Mouse (Mus musculus): ENCODE data around the gene Adh6b. TPM values are rescaled to one million over a fixed set of nuclear protein-coding genes. Genes with fewer than 3 reads are reported as not detected.

The Adh6b gene
- not detected for polyA plus RNA-seq (2012; fragmentation: generic; extraction: Trizol)

DNA sequence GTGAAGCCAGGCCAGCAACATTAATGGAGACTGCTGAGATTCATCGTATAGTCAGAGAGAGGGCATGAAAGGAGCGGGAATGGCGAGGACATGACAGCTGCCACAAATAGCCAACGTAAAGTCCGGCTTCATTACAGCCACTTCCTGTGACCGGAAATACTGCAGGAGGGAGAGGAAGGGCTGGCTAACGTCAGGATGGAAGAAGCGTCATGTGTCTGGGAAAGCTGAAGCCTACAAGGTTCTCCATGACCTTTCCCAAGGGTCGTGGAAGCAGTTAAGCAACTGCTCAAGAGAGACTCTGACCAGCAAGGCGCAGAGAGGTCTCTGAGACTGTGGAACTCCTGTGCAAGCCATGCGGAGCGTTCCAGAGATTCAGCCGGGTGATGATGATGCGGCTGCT lies at the start of gene Adh6b:
TSS of gene Adh6b (plus strand) at position 305 of the 400 bp plus-strand sequence.
- TF ChIP-seq TCF3 (IDR thresholded peaks at IDR 0.05; ENCODE audit: insufficient read length, low read depth): no peak
- TF ChIP-seq SRF (IDR thresholded peaks at IDR 0.05; ENCODE audit: control insufficient read depth, insufficient read length, low read depth): no peak
- TF ChIP-seq USF1 (IDR thresholded peaks at IDR 0.05; ENCODE audit: low read depth): no peak
- TF ChIP-seq CEBPB (IDR thresholded peaks at IDR 0.05; ENCODE audit: insufficient read depth, poor library complexity, severe bottlenecking): no peak
- TF ChIP-seq POLR2AphosphoS2 (IDR thresholded peaks at IDR 0.05; ENCODE audit: insufficient read length, low read depth): no peak
- no peak for TF ChIP-seq POLR2A (IDR thresholded peaks at IDR 0.05; ENCODE audit: insufficient read length, low read depth)
- TF ChIP-seq MYOD1 (IDR thresholded peaks at IDR 0.05; ENCODE audit: control insufficient read depth in 1 of 3, insufficient read length in 2 of 3, low read depth in 2 of 3): no peak
- TF ChIP-seq MAX (IDR thresholded peaks at IDR 0.05; ENCODE audit: low read depth): no peak
- no peak for TF ChIP-seq E2F4 (IDR thresholded peaks at IDR 0.05; ENCODE audit: insufficient read depth)
- no peak for TF ChIP-seq TCF12 (IDR thresholded peaks at IDR 0.05; ENCODE audit: insufficient read depth, poor library complexity, severe bottlenecking)
- H3K36me3 ChIP-seq (ENCODE audit: control insufficient read depth, insufficient read depth): no peaks in the 10 kb centered on the region
- no peak within 1 kb of the TSS for H3K4me3 ChIP-seq
- no peaks in the 10 kb centered on the region for H3K27me3 ChIP-seq (ENCODE audit: control insufficient read depth, insufficient read depth, insufficient read length)
- no peaks in the 10 kb centered on the region for H3K79me2 ChIP-seq (ENCODE audit: control insufficient read depth, insufficient read depth)
- H3K4me2 ChIP-seq (ENCODE audit: low read depth): no peak within 1 kb of the TSS
- no peak within 1 kb of the TSS for H3ac ChIP-seq (ENCODE audit: control insufficient read depth, insufficient read length)

- H3K4me3 ChIP-seq: no peak overlapping the region
- no peaks in the 10 kb centered on the region for H3K36me3 ChIP-seq (ENCODE audit: control insufficient read depth, insufficient read depth)
- TF ChIP-seq CEBPB (IDR thresholded peaks at IDR 0.05; ENCODE audit: insufficient read depth, poor library complexity, severe bottlenecking): no peak
- TF ChIP-seq MAX (IDR thresholded peaks at IDR 0.05; ENCODE audit: low read depth): no peak
- TF ChIP-seq POLR2A (IDR thresholded peaks at IDR 0.05; ENCODE audit: insufficient read length, low read depth): no peak
- TF ChIP-seq E2F4 (IDR thresholded peaks at IDR 0.05; ENCODE audit: insufficient read depth): no peak
- TF ChIP-seq TCF3 (IDR thresholded peaks at IDR 0.05; ENCODE audit: insufficient read length, low read depth): no peak
- TF ChIP-seq USF1 (IDR thresholded peaks at IDR 0.05; ENCODE audit: low read depth): no peak
- no peak for TF ChIP-seq POLR2AphosphoS2 (IDR thresholded peaks at IDR 0.05; ENCODE audit: insufficient read length, low read depth)
- no peak for TF ChIP-seq TCF12 (IDR thresholded peaks at IDR 0.05; ENCODE audit: insufficient read depth, poor library complexity, severe bottlenecking)
- H3K79me2 ChIP-seq (ENCODE audit: control insufficient read depth, insufficient read depth): no peaks in the 10 kb centered on the region
- H3K4me2 ChIP-seq (ENCODE audit: low read depth): no peak overlapping the region
- no peak overlapping the region for H3ac ChIP-seq (ENCODE audit: control insufficient read depth, insufficient read length)
- peaks cover 11% of the 10 kb centered on the region for H3K27me3 ChIP-seq (ENCODE audit: control insufficient read depth, insufficient read depth, insufficient read length)
These were observed 48.2 kb upstream of the Adh6b start for GRCm38 (mm10) chr3:138293298-138293895.

DNA sequence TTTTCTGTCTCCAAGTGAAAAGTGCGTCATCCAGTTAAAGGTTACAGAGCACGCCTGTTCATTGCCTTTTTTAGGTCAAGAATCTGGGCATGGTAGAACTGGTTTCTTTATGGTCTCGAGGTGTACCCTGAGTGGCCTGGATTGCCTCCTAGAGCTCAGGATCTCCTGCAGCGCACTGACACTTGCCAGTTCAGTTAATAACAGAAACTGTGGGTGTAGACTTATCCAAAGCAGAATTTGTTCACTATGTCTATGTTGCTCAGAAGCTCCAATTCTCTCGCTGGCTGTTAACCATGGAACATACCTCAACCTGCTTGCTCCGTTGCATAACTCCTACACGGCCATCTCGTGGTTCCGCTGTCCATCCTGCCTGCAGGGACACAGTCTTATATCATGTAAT lies 41.4 kb upstream of the Adh6b start:
- Histone ChIP-seq H3ac (ENCODE audit: control insufficient read depth, insufficient read length) (no peak overlapping the region), H3K27me3 (ENCODE audit: control insufficient read depth, insufficient read depth, insufficient read length) (no peaks in the 10 kb centered on the region), H3K36me3 (ENCODE audit: control insufficient read depth, insufficient read depth) (no peaks in the 10 kb centered on the region), H3K4me3 (no peak overlapping the region), H3K4me2 (ENCODE audit: low read depth) (no peak overlapping the region), H3K79me2 (ENCODE audit: control insufficient read depth, insufficient read depth) (no peaks in the 10 kb centered on the region)
- no peak for TF ChIP-seq TCF3 (IDR thresholded peaks at IDR 0.05; ENCODE audit: insufficient read length, low read depth)
- TF ChIP-seq POLR2A (IDR thresholded peaks at IDR 0.05; ENCODE audit: insufficient read length, low read depth): no peak
- TF ChIP-seq MYOG (IDR thresholded peaks at IDR 0.05; ENCODE audit: control insufficient read depth in 1 of 3, insufficient read depth in 1 of 3, insufficient read length in 2 of 3, low read depth in 2 of 3): no peak
- no peak for TF ChIP-seq MYOD1 (IDR thresholded peaks at IDR 0.05; ENCODE audit: control insufficient read depth in 1 of 3, insufficient read length in 2 of 3, low read depth in 2 of 3)
- TF ChIP-seq CEBPB (IDR thresholded peaks at IDR 0.05; ENCODE audit: insufficient read depth, poor library complexity, severe bottlenecking): no peak
- TF ChIP-seq SRF (IDR thresholded peaks at IDR 0.05; ENCODE audit: control insufficient read depth, insufficient read length, low read depth): no peak
- TF ChIP-seq E2F4 (IDR thresholded peaks at IDR 0.05; ENCODE audit: insufficient read depth): no peak
- no peak for TF ChIP-seq MAX (IDR thresholded peaks at IDR 0.05; ENCODE audit: low read depth)
- TF ChIP-seq REST (IDR thresholded peaks at IDR 0.05; ENCODE audit: insufficient read depth, insufficient read length): no peak
- no peak for TF ChIP-seq TCF12 (IDR thresholded peaks at IDR 0.05; ENCODE audit: insufficient read depth, poor library complexity, severe bottlenecking)
- TF ChIP-seq USF1 (IDR thresholded peaks at IDR 0.05; ENCODE audit: low read depth): no peak

DNA sequence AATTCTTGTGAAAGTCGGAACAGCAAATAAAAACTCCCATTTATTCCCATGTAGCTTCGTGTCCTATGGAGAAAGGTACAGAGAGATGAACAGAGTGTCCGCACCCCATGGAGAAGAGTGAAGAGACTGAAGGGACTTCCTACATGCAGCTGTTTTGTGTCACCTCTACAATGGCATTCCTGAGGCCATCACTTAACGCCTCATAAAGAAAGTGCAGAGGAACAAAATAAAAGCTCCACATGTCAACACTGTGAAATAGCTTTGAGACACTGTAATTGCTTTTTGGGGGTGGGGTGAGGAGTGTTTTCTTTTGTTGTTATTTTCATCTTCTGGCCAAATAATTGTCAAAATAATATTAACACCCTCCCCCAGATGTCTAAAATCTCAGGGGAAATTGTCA lies 38.9 kb upstream of the Adh6b start:
- no peaks in the 10 kb centered on the region for H3K36me3 ChIP-seq (ENCODE audit: control insufficient read depth, insufficient read depth)
- H3K4me2 ChIP-seq (ENCODE audit: low read depth): no peak overlapping the region
- H3K79me2 ChIP-seq (ENCODE audit: control insufficient read depth, insufficient read depth): no peaks in the 10 kb centered on the region

DNA sequence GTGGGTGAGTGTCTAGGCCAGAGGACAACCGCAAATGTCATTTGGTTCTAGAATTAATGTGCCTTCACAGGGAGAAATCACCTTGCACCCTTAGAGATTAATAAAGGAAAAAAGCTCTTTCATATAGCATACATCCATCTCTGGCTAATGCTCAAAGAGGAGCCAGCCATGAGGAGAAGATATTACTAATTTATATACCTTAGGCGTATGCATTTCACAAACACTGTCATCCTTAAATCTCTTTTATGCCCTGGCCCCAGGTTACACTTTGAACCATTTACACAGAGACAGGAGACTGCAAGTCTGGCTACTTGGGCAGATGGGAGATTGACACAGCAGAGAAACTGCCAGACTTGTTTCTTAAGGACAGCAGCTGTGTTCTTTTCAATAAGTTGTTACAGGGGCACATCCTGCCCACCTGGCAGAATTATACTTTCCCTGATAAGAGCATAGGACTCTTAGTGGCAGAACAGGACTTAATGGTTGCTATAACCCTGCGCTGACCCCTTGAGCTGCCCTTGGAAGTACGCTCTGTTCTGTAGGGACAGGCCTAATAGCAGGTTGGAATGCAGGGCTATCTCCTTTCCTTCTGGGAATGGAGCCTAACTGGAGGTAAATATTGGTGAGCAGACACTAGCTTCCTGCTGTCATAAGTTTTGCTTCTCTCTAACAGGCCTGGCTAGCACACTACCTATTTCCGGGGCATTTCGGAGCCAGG lies 37.6 kb upstream of the Adh6b start:
- no peaks in the 10 kb centered on the region for H3K36me3 ChIP-seq (ENCODE audit: control insufficient read depth, insufficient read depth)
- no peak overlapping the region for H3K4me3 ChIP-seq
- H3K79me2 ChIP-seq (ENCODE audit: control insufficient read depth, insufficient read depth): no peaks in the 10 kb centered on the region
- H3K27me3 ChIP-seq (ENCODE audit: control insufficient read depth, insufficient read depth, insufficient read length): no peaks in the 10 kb centered on the region
- TF ChIP-seq REST (IDR thresholded peaks at IDR 0.05; ENCODE audit: insufficient read depth, insufficient read length) (no peak), E2F4 (IDR thresholded peaks at IDR 0.05; ENCODE audit: insufficient read depth) (no peak), POLR2AphosphoS2 (IDR thresholded peaks at IDR 0.05; ENCODE audit: insufficient read length, low read depth) (no peak), MAX (IDR thresholded peaks at IDR 0.05; ENCODE audit: low read depth) (no peak), USF1 (IDR thresholded peaks at IDR 0.05; ENCODE audit: low read depth) (no peak), MYOD1 (IDR thresholded peaks at IDR 0.05; ENCODE audit: control insufficient read depth in 1 of 3, insufficient read length in 2 of 3, low read depth in 2 of 3) (no peak), POLR2A (IDR thresholded peaks at IDR 0.05; ENCODE audit: insufficient read length, low read depth) (no peak)
- H3K4me2 ChIP-seq (ENCODE audit: low read depth): no peak overlapping the region
- no peak overlapping the region for H3ac ChIP-seq (ENCODE audit: control insufficient read depth, insufficient read length)

More for the DNA sequence above, 38.9 kb upstream of the Adh6b start:
- no peak overlapping the region for H3K4me3 ChIP-seq
- no peak for TF ChIP-seq USF1 (IDR thresholded peaks at IDR 0.05; ENCODE audit: low read depth)
- TF ChIP-seq CEBPB (IDR thresholded peaks at IDR 0.05; ENCODE audit: insufficient read depth, poor library complexity, severe bottlenecking): no peak
- H3ac ChIP-seq (ENCODE audit: control insufficient read depth, insufficient read length): no peak overlapping the region
- H3K27me3 ChIP-seq (ENCODE audit: control insufficient read depth, insufficient read depth, insufficient read length): no peaks in the 10 kb centered on the region
